Mouse (Mus musculus): ENCODE measurements around the gene Sh3pxd2a. TPM values are rescaled to one million over a fixed set of nuclear protein-coding genes. Genes with fewer than 3 reads are reported as not detected.

The Sh3pxd2a gene
- polyA plus RNA-seq, 1 experiment, result 45.5 TPM

DNA sequence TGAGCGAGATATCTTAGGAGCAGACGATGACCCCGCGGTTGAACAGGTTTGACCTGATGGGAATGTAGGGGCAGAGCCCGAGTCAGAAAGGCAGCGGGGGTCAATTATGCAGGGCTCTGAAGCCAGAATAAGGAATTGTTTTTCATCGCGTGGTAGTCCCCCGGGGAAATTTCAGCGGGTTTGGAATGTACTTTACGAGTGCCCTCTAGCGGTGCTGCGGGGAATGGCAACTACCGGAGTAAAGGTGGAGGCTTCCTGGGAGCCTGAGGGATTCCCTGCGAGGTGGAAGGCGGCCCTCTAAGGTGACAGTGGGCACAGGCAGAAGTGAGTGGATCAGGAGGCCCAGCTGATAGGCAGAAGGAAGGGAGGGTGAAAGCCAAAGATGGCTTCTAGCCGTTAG is 125.0 kb downstream of the Sh3pxd2a start:
- no peak for DNase-seq (ENCODE audit: low read depth)

DNA sequence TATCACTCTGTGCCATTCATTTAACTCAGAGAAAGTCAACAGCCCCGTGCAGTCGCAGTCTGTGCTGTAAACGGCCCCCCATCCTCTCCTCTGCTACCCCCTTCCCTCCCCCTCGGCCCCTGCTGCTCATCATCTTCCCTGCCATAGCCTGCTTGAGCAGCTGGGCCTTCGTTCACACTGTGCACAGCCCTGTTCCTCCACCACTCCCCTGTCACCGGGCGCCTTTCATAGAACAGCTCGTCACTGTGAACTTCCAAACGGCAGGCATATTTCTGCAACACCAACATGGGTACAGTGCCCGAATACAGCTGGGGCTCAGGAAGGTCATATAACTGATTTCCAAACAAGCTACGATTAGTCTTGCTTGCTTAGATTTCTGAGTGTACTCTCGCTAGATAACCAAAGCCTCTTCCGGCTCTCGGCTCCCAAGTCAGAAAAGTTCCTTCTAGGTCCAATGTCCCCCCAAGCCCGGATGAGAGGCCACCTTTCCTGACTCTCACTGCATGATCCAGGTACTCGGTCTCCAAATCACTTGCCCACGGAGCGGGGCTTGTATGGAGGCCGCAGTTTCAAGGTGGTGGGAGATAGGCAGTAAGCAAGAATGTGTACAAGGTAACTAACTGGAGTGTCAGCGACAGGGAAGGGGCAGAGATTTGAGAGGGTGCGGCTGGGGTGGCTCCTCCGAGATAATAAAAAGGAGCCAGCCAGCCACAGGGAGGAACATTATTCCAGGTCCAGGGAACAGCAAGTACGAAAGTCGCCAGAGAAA is 125.6 kb downstream of the Sh3pxd2a start:
- DNase-seq (ENCODE audit: low read depth), result no peak

DNA sequence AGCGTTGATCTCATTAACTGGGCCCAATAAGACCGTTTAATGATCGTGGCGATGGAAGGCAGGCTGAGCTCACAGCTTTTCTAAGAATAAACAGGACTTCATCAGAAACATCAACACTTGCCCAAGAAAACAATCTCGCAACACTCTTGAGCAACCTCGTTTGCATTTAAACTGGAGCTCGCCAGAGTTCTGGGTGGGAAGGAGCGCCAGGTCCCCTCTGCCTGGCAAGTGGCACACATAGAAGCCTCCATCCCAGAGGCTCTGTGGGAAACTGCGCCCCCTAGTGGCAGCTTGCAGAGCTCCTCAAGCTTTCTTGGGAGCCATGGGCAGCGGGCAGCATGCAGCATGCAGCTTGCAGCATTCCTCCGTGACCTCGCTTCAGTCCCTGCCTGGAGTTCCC is 126.5 kb downstream of the Sh3pxd2a start:
- peak; percentile 84 for DNase-seq (ENCODE audit: low read depth)

DNA sequence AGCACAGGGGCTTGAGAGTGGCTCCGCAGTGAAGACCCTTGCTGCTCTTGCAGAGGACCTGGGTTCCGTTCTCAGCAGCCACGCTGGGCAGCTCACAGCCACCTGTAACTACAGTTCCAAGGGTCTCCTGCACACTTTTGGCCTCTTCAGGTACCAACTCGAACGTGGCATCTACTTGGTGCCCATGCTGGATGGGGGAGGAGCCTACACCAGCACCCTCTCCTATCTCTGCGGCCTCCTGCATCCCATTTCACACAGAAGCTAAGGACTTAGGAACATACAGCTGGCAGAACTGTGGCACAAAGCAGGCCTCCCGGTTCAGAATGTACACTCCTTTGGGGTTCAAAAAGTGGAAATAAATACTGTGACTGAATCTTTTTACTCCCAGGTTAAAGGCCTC is 127.0 kb downstream of the Sh3pxd2a start:
- DNase-seq (ENCODE audit: low read depth), result no peak

DNA sequence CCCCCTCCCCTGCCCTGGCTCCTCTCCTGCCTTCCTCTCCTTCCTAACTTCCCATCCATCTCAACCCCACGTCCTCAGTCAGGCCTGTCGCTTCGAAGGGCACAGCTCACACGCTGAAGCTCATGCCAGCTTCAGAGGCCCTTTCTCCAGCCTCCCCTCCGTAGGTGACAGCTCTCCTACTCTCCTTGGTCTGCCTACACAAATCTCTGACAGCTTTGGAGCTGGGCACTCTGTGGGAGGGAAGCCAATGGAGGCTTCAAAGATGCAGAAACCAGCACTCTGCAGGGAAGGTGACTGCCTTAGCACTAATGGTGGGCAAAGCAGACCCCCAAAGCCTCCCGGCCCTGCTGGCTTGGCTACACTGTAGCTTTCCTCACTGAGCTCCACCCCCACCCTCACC is 128.9 kb downstream of the Sh3pxd2a start:
- no peak for DNase-seq (ENCODE audit: low read depth)

DNA sequence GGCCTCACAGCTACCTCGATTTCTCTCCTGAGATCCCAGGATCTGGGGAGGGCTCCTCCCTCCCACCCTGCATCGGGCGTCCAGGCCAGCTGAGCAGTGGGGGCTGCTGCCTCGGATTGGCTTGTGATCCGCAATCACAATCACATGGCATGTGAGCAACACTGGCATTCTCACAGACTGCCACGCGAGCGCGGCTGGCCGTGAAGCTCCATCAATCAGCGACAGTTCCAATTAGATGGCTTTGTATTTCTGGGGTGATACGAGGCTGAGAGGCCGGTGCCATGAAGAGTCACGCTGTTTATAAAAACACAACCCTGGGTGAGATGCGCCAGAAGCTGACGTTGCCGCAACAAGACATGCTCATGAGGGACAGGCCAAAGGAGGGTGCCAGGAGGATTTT is 129.5 kb downstream of the Sh3pxd2a start:
- no peak for DNase-seq (ENCODE audit: low read depth)

DNA sequence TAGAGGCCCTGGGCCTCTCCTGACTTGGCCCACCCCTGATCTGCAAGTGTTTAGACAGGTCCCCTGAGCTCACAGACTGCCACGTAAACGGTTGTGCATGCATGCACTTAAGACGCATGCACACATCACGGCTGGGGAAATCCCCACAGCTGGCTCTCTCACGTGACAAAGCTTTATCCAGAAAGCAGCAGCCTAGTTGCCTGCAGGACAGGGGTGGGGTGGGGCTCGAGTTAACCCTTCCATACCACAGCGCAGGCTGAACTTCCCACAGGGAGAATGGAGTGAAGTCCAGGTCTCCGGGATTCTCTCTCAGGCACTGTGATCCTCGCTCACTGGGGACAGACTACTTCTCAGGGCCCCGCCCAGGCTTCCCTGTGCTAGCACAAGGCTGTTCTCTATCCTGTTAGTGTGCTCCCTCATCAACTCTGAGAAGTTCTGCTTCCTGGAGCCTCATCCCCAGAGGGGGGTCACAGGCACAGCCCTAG is 133.4 kb downstream of the Sh3pxd2a start:
- DNase-seq (ENCODE audit: low read depth), result no peak

DNA sequence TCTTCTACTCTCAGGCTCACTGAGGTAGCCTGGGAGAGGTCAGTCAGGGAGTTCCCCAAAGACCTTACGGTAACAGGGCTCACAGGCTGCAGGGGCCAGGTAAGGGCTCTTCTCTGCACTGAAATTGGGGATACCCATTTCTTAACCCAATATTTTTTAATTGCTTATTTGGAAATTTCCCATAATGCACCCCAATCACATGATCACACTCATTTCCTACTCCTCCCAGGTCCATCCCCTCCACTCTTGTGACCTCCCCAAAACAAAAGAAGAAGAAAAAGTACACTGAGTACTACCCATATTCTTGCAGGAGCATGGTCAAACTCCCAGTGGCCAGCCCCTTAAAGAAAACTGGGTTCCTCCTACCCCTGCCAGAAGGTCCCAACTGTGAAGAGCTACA is 135.1 kb downstream of the Sh3pxd2a start:
- no peak for DNase-seq (ENCODE audit: low read depth)

DNA sequence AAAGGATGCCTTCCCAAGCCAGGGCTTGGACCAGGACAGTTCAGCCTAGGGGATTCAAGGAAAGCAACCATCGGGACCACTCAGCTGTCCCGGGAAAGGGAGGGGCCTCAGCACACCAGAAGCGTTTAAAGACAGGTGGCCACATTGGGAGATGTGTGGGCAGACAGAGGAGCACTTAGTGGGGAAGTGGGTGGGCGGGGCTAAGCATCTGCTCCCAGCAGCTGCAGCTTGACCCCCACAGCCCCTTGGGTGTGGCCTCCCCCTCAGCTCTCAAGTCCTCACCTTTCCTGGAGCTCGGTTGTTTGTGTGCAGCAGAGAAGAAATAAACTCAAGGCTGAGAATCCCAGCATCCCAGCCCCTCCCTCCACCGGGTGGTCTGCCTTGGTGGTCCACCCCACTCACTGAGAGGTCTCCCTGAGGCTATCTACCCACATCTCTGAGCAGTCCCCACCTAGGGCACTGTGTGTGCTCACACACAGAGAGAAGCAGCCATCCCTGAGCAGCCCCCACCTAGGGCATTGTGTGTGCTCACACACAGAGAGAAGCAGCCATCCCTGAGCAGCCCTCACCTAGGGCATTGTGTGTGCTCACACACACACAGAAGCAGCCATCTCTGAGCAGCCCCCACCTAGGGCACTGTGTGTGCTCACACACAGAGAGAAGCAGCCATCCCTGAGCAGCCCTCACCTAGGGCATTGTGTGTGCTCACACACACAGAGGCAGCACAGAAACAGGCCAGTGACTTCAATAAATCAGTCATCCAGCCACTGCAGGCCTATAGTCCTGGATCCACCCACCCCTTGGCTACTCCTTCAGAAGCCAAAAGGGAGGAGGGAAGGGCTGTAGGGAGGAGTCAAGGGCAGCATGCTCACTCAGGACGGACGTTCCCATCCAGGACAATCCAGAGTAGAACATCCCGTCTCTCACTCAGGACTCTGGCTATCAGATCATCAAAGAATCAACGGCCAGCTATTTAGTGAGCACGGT is 136.0 kb downstream of the Sh3pxd2a start:
- DNase-seq (ENCODE audit: low read depth), result no peak

DNA sequence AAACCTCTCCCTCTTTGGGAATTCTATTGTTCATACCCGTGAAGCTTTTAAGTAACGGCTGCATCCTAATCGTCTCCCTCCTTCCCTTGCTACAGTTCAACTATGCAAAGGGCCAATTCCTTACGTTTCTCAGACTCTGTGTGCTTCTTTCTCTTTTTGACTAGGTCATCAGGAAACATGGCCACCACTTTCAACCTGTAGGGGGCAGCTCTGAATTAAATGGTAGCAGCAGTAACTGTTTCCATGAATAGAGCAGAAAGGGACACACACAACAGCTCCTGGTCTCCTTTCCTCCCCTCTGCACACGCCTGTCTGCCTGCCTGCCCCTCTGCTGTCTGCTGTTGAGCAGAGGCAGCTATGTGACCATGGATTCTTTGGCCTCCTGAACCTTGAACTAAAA is 138.3 kb downstream of the Sh3pxd2a start:
- no peak for DNase-seq (ENCODE audit: low read depth)

DNA sequence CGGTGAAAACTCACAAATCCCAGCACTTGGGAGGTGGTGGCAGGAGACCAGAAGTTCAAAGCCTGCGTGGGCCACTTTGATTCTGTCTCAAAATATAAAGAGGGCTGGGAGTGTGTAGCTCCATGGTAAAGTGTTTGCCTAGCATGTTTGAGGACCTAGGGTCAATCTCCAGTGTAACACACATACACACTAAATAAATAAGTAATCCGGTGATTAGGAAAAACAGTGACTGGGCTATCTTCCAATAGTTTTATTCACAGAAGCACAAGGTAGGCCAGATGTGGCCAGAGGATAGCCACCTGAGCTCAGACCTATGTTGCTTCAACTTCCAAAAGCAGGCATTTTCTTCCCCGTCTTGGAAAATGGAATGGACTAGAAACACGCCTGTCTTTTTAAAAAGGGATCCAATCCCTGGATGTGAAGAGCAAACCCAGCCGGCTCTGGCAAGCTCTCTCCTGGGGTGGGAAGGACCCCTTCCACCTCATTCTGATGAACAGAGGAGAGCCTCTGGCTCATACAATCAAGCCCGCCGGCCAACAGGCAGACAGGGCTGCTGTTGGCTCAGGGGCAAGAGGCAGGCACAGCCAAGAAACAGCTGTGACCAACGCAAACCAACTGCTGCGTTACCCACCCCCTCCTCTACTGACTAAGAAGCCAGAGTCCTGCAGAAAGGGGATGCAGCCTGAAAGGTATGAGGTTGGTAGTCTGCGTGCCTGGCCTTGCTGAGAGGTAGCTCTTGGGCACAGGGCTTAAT is 140.9 kb downstream of the Sh3pxd2a start:
- no peak for DNase-seq (ENCODE audit: low read depth)

DNA sequence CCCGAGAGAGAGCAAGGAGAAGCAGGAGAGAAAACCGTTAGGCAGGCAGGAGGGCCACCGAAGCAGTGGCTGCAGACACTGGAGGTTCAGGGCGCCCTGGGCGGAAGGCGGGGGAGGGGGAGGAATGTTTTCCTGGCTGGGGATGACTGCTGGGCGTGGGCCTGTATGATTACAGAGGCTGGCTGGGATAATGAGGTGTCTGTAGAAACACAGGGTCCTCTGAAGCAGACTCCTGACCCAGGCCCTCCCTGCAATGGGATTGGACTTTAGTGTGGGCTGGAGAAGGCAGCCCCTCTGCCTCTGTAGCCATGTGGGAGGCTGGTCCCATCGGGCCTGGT is 143.9 kb downstream of the Sh3pxd2a start:
- DNase-seq (ENCODE audit: low read depth), result no peak

DNA sequence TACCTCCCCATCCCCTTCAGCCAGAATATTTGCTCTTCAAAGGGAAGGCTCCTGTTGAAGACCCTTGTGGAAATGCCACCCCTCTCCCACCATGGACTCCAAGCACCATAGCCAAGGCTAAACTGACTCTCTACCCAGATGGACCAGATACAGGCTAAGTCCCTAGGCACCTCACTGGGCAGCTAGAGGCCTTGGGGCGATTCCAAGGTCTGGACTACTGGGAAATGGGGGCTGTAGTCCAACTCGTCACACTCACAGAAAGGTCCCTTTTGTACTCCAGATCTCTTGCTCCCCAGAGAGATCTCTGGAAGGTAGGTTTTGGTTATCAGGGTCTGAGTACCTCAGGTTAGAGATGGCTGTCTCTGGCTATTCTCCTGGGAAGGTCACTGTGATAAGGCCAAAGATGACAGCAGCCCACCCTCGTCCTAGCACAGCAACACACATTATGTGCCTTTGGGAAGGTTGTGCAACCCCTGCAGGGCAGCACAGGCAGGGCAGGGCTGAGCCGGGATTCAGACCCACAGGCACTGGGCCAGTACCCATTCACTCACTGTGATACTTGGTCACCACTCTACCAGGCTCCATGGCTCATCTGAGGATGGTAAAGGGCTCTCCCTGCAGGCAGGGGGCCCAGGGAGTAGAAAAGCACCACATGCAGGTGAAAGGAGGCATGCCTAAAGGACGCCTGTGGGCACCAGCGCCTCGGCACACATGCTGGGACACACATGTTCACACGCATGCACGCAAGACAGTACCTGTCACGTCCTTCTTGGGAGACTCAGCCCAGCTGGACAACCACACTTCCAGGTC is 144.5 kb downstream of the Sh3pxd2a start:
- no peak for DNase-seq (ENCODE audit: low read depth)

DNA sequence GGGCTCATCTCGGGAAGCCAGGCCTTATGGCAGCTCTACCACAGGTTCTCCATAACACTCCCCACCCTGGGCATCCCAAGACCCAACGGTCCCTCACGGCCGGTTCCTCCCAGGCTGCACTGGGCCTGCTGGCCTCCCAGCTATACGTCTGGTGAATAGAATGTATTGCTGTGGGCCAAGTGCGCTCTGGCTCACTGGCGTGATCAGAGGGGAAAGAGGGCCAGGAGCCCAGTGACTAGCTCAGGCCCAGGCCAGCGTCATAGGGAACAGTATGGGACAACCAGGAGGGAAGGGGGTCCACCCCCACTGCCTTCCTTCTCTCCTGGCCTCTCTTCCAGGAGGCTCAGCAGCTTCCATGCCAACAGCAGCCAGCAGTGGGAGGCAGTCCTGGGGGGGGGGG is 145.1 kb downstream of the Sh3pxd2a start:
- no peak for DNase-seq (ENCODE audit: low read depth)

DNA sequence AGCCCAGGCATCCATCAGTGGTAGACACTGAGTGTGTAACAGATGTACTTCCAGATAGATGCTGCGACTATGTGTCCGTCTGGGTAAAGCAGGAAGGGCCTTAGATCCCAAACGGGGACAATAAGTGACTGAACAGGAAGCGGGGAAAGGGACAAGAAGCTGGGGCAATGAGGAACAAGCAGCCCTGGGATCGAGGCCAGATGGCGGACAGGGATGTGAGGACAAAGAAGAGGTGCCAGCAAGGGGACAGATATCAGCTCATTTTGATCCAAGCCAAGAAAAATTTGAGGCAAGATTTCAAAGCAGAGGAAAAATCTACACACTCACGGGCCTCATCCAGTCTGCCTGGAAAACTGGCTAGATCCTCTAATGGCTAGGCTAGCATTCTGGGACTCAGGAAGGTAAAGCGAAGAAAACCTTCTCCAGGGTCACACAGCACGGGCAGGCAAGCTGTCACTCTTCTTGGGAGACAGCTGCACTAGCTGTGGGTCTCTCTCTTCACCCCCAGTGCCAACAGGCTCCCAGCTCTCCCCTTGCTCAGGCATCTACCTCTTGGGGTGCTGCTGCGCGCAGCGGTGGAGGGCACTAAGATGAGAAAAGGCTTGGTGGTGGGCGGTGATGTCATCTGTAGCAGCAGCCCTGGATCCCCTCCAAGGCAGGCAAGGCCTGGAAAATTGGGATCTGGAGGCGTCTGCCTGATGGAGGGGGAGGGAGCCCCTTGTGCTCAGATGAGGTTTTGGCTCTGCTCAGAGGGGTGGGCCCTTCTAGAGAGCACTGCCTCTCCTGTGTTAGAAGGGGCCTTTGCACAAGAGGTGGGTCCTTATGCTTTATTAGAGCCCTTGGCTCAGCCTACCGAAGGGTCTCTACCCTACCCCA is 146.9 kb downstream of the Sh3pxd2a start:
- DNase-seq (ENCODE audit: low read depth), result no peak

DNA sequence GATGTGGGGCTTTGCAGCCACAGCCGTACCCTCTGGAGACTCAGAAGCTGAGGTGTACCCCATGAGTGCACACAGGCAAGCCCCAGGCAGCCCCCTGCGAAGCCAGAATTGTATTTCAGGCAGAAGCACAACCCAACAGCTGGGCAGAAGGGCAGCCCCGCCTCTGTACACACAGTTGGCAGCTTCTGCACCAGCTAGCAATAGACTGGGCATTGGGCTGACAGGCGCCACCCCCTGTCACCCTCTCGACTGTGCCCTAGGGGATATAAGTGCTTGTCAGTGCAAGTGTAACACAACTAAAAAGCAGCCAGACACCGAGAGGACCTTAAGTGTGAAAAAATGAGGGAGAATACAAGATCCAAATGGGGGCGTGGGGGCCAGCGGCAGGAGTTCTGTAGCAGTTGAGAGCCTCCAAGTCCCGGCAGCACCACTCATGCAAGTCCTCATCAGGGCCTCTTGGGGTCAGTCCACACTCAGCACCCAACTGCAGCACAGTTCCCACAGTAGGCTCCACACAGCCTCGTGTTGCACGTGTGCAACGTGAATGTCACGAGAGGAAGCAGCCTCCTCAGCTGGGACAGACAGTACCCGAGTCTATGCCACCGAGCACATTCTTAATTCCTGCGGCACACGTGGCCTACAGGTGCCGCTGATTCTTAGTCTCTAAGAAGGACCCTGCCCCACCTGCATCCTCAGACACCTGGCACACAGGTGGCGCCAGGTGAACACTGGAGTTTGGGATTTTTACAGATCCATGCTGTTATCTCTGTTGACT is 147.7 kb downstream of the Sh3pxd2a start:
- DNase-seq (ENCODE audit: low read depth), result no peak

DNA sequence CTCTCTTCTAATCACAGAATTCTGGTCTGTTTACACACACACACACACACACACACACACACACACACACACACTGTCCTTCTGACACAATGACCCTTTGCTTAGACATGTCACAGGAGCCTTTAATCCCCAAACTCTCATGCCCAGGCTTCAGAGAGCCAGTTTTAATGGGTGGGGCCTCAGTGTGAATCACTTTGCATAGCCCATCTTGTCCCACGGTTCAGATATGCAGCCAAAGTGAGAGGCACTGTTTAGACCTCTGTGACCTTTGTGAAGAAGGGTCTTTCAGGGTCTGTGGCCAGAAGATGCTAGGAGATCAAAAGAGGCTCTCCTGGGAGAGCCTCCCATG is 148.3 kb downstream of the Sh3pxd2a start:
- no peak for DNase-seq (ENCODE audit: low read depth)

DNA sequence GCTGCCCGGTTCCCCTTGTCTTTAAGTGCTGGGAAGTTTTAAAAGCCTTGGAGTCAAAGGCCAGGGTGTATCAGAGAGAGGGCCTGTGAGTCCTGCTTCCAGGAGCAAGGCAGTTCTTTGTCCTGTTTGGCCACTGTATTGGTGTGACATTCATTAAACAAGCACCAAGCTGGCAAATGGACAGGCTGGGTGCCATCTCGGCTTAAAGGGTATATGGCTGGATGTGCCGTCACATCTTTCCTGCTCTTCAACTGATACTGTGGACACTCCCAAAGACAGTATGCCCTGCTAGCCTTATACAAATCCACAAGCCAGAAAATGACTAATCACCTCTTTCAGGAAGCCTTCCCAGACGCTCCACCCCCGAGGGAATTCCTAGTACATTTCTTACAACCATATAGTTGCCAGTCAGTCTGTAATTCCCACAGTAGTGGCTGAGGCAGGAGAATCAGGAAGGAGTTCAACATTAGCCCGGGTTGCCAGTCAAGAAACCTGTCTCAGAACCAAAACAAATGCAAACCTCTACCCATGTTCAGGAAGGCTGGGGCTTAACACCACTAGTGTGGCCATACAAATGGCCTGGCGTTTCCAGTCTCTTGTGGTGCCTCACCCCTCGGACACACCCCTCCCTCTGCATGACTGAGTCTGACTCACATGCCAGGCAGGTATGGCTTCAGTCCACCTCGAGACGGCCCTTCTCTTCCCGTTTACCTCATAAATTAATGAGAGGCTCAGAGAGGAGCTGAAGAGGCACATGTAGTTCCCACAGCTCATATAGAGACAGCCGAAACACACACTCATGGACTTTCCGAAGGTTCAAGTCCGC is 148.9 kb downstream of the Sh3pxd2a start:
- no peak for DNase-seq (ENCODE audit: low read depth)

Measured in gonadal fat pad, adult 2 months (tissue).